Mouse (Mus musculus) lung, postnatal 36 days (tissue): ENCODE measurements around the gene AA986860.

Source experiments
- DNase-seq: peaks from one replicate; pipeline ENCODE4 v3.0.0; 2022; ENCODE audit warnings: mixed read lengths

AA986860 gene

GRCm38 (mm10) chr1:130776645-130777044 lies 44.9 kb downstream of the AA986860 start:
- DNase-seq = peak; percentile 58

GRCm38 (mm10) chr1:130779867-130780266 lies 48.1 kb downstream of the AA986860 start:
- no peak for DNase-seq

GRCm38 (mm10) chr1:130784054-130784453 lies 52.3 kb downstream of the AA986860 start:
- peak; percentile 72 for DNase-seq

- peak; percentile 18 for DNase-seq
Measured at GRCm38 (mm10) chr1:130787001-130787400, 55.2 kb downstream of the AA986860 start.

- no peak for DNase-seq
Measured at GRCm38 (mm10) chr1:130789512-130790451, 58.0 kb downstream of the AA986860 start.
